Mouse (Mus musculus) neural tube, embryonic 13.5 days (tissue): ENCODE results near the gene Rin1. TPM values are rescaled to one million over a fixed set of nuclear protein-coding genes. Genes with fewer than 3 reads are reported as not detected.

Source experiments
- ATAC-seq: fragments of 200-750 bp; cut with Nextera tagmentation; 2 replicates; pipeline ENCODE4 v1.8.0; 2017; ENCODE audit warnings: low read depth, mild to moderate bottlenecking, moderate TSS enrichment, moderate library complexity
- H3K27ac ChIP-seq: fragments of 300-500 bp; sonication (generic); replicated peaks from 2 replicates; pipeline ENCODE4 v1.5.1; 2015; ENCODE audit warnings: moderate library complexity, mild to moderate bottlenecking, inconsistent platforms
- H3K27me3 ChIP-seq: fragments of 300-500 bp; sonication (generic); 2 replicates; pipeline ENCODE4 v1.6.1; 2015; ENCODE audit warnings: mild to moderate bottlenecking, inconsistent platforms
- H3K36me3 ChIP-seq: fragments of 300-500 bp; sonication (generic); 2 replicates; pipeline ENCODE4 v1.6.1; 2015; ENCODE audit warnings: mild to moderate bottlenecking, inconsistent platforms
- H3K4me1 ChIP-seq: fragments of 300-500 bp; sonication (generic); replicated peaks from 2 replicates; pipeline ENCODE4 v1.6.1; 2015; ENCODE audit warnings: inconsistent platforms
- H3K4me2 ChIP-seq: fragments of 300-500 bp; sonication (generic); 2 replicates; pipeline ENCODE4 v1.6.1; 2015; ENCODE audit warnings: inconsistent platforms, mild to moderate bottlenecking, moderate library complexity
- H3K4me3 ChIP-seq: fragments of 300-500 bp; sonication (generic); 2 replicates; pipeline ENCODE4 v1.5.1; 2015; ENCODE audit warnings: mild to moderate bottlenecking, inconsistent platforms
- H3K9ac ChIP-seq: fragments of 300-500 bp; sonication (generic); 2 replicates; pipeline ENCODE4 v1.6.1; 2015; ENCODE audit warnings: moderate library complexity, mild to moderate bottlenecking, inconsistent platforms
- H3K9me3 ChIP-seq: fragments of 300-500 bp; sonication (generic); 2 replicates; pipeline ENCODE4 v1.6.1; 2016; ENCODE audit warnings: inconsistent platforms
- WGBS: fragments of 180-500 bp; shearing (Covaris S2); methylation state at CpG from one replicate; pipeline ENCODE4 v1.1.7; 2015; 5-methylcytosine and 5-hydroxymethylcytosine counted together
- polyA plus RNA-seq: library from polyadenylated mRNA; unstranded; fragments of >200 nt; fragmentation: Nextera tagmentation; extraction: Ambion mirVana; gene quantifications from 2 replicates; pipeline ENCODE4 v1.2.1, GENCODE M21; 2015

Rin1 gene
- polyA plus RNA-seq, 1 experiment from 2014 or later: 1.4 TPM

GRCm38 (mm10) chr19:5087884-5088728, 37.8 kb downstream of the Rin1 start, which contains the start of gene Yif1a:
Gene Yif1a (plus strand): TSS chr19:5088538.
- Histone ChIP-seq H3K4me1 (peaks cover 36% of the 10 kb centered on the region), H3K4me3 (peak within 1 kb of the TSS; percentile 86), H3K9ac (peak within 1 kb of the TSS; percentile 85), H3K36me3 (peaks cover 34% of the 10 kb centered on the region), H3K27ac (peak within 1 kb of the TSS; percentile 90), H3K27me3 (peaks cover 35% of the 10 kb centered on the region), H3K4me2 (peak within 1 kb of the TSS; percentile 88), H3K9me3 (no peaks in the 10 kb centered on the region)
- under 1% methylated on average over 58 of the region's 58 CpGs for WGBS
- ATAC-seq: peak; percentile 91

GRCm38 (mm10) chr19:5089324-5089723, 39.0 kb downstream of the Rin1 start:
- no peak overlapping the region for H3K27ac ChIP-seq

GRCm38 (mm10) chr19:5092083-5092482, 41.8 kb downstream of the Rin1 start:
- Histone ChIP-seq H3K36me3 (peaks cover 42% of the 10 kb centered on the region), H3K9me3 (no peaks in the 10 kb centered on the region), H3K27me3 (no peaks in the 10 kb centered on the region), H3K4me3 (no peak overlapping the region), H3K9ac (no peak overlapping the region), H3K4me2 (no peak overlapping the region), H3K27ac (no peak overlapping the region; the same call in 1 of the 2 replicates), H3K4me1 (peaks cover 63% of the 10 kb centered on the region)
- no peak for ATAC-seq
- 86% methylated on average over 10 of the region's 10 CpGs for WGBS

More at GRCm38 (mm10) chr19:5089324-5089723, 39.0 kb downstream of the Rin1 start:
- Histone ChIP-seq H3K9ac (peak overlapping the region; percentile 85), H3K4me2 (peak overlapping the region; percentile 88), H3K27me3 (peaks cover 23% of the 10 kb centered on the region), H3K9me3 (no peaks in the 10 kb centered on the region), H3K4me3 (peak overlapping the region; percentile 86), H3K36me3 (peaks cover 42% of the 10 kb centered on the region), H3K4me1 (peaks cover 49% of the 10 kb centered on the region)
- ATAC-seq: no peak
- 89% methylated on average over 4 of the region's 4 CpGs for WGBS

- H3K4me2 ChIP-seq: peak overlapping the region; percentile 60
- H3K9ac ChIP-seq: peak overlapping the region; percentile 92
- no peaks in the 10 kb centered on the region for H3K27me3 ChIP-seq
- no peaks in the 10 kb centered on the region for H3K9me3 ChIP-seq
- 72% methylated on average over 12 of the region's 12 CpGs for WGBS
- no peak; the same call in 1 of the 2 replicates for ATAC-seq
- peak overlapping the region; percentile 61; the same call in 1 of the 2 replicates for H3K4me3 ChIP-seq
- H3K27ac ChIP-seq: peak overlapping the region; percentile 92
- peaks cover 42% of the 10 kb centered on the region for H3K36me3 ChIP-seq
- H3K4me1 ChIP-seq: peaks cover 68% of the 10 kb centered on the region
Observed at GRCm38 (mm10) chr19:5093481-5094242, 43.4 kb downstream of the Rin1 start.

GRCm38 (mm10) chr19:5094243-5094632, 44.0 kb downstream of the Rin1 start:
- Histone ChIP-seq H3K4me2 (peak overlapping the region; percentile 60), H3K27me3 (no peaks in the 10 kb centered on the region), H3K4me3 (peak overlapping the region; percentile 61), H3K27ac (peak overlapping the region; percentile 92), H3K36me3 (peaks cover 44% of the 10 kb centered on the region), H3K9ac (peak overlapping the region; percentile 92), H3K4me1 (peaks cover 68% of the 10 kb centered on the region), H3K9me3 (no peaks in the 10 kb centered on the region)
- WGBS: 2% methylated on average over 21 of the region's 21 CpGs
- ATAC-seq: peak; percentile 61

GRCm38 (mm10) chr19:5094746-5095417, 44.6 kb downstream of the Rin1 start:
- peak overlapping the region; percentile 61 for H3K4me3 ChIP-seq
- ATAC-seq: peak; percentile 20
- H3K9ac ChIP-seq: peak overlapping the region; percentile 92
- peaks cover 69% of the 10 kb centered on the region for H3K4me1 ChIP-seq
- H3K36me3 ChIP-seq: peaks cover 47% of the 10 kb centered on the region
- WGBS: 34% methylated on average over 11 of the region's 11 CpGs
- H3K27me3 ChIP-seq: no peaks in the 10 kb centered on the region
- no peaks in the 10 kb centered on the region for H3K9me3 ChIP-seq
- peak overlapping the region; percentile 92 for H3K27ac ChIP-seq
- peak overlapping the region; percentile 60 for H3K4me2 ChIP-seq

GRCm38 (mm10) chr19:5095887-5096474, 45.7 kb downstream of the Rin1 start:
- Histone ChIP-seq H3K4me2 (peak overlapping the region; percentile 60), H3K4me3 (peak overlapping the region; percentile 61), H3K9ac (peak overlapping the region; percentile 92), H3K27me3 (no peaks in the 10 kb centered on the region), H3K27ac (peak overlapping the region; percentile 92), H3K36me3 (peaks cover 50% of the 10 kb centered on the region), H3K4me1 (peaks cover 69% of the 10 kb centered on the region), H3K9me3 (no peaks in the 10 kb centered on the region)
- 9% methylated on average over 9 of the region's 9 CpGs for WGBS
- ATAC-seq: no peak

- peaks cover 65% of the 10 kb centered on the region for H3K4me1 ChIP-seq
- ATAC-seq: peak; percentile 25
Observed at GRCm38 (mm10) chr19:5097521-5098362, 47.5 kb downstream of the Rin1 start.

GRCm38 (mm10) chr19:5098363-5099143, 48.3 kb downstream of the Rin1 start, which contains the start of gene Cnih2:
Gene Cnih2 (minus strand): TSS chr19:5098521.
- Histone ChIP-seq H3K27me3 (no peaks in the 10 kb centered on the region), H3K9ac (peak within 1 kb of the TSS; percentile 92), H3K4me2 (peak within 1 kb of the TSS; percentile 60), H3K4me1 (peaks cover 60% of the 10 kb centered on the region), H3K36me3 (peaks cover 50% of the 10 kb centered on the region), H3K9me3 (no peaks in the 10 kb centered on the region), H3K4me3 (peak within 1 kb of the TSS; percentile 61), H3K27ac (peak within 1 kb of the TSS; percentile 92)
- peak; percentile 69 for ATAC-seq
- 2% methylated on average over 47 of the region's 48 CpGs for WGBS

More at GRCm38 (mm10) chr19:5097521-5098362, 47.5 kb downstream of the Rin1 start:
- Histone ChIP-seq H3K4me3 (peak overlapping the region; percentile 61), H3K36me3 (peaks cover 50% of the 10 kb centered on the region), H3K9ac (peak overlapping the region; percentile 92), H3K9me3 (no peaks in the 10 kb centered on the region), H3K27ac (peak overlapping the region; percentile 92), H3K27me3 (no peaks in the 10 kb centered on the region), H3K4me2 (peak overlapping the region; percentile 60)
- WGBS: 2% methylated on average over 26 of the region's 31 CpGs

- no peak; the same call in 1 of the 2 replicates for ATAC-seq
- peaks cover 21% of the 10 kb centered on the region for H3K4me1 ChIP-seq
- H3K36me3 ChIP-seq: peaks cover 75% of the 10 kb centered on the region
- H3K9ac ChIP-seq: peak overlapping the region; percentile 95
- peak overlapping the region; percentile 75 for H3K4me3 ChIP-seq
- no peaks in the 10 kb centered on the region for H3K9me3 ChIP-seq
- H3K4me2 ChIP-seq: peak overlapping the region; percentile 88
- no peaks in the 10 kb centered on the region for H3K27me3 ChIP-seq
- 24% methylated on average over 9 of the region's 9 CpGs for WGBS
- peak overlapping the region; percentile 97 for H3K27ac ChIP-seq
Observed at GRCm38 (mm10) chr19:5106074-5106473, 55.8 kb downstream of the Rin1 start.
